Mouse (Mus musculus) gonadal fat pad, adult 2 months (tissue): Measurements from ENCODE around the gene Hoxa2. TPM values are rescaled to one million over a fixed set of nuclear protein-coding genes. Genes with fewer than 3 reads are reported as not detected.

Source experiments
- DNase-seq: peaks from one replicate; pipeline ENCODE4 v3.0.0-alpha.2; 2012; ENCODE audit warnings: low read depth
- polyA plus RNA-seq: library from polyadenylated mRNA; depleted of rRNA; stranded (reverse); fragments of >200 nt; gene quantifications from 2 replicates; pipeline ENCODE4 v1.2.3, GENCODE M21; 2012; rRNA removed

Gene Hoxa2
- 1.6 and 2.4 TPM in 2 replicates for polyA plus RNA-seq

DNA sequence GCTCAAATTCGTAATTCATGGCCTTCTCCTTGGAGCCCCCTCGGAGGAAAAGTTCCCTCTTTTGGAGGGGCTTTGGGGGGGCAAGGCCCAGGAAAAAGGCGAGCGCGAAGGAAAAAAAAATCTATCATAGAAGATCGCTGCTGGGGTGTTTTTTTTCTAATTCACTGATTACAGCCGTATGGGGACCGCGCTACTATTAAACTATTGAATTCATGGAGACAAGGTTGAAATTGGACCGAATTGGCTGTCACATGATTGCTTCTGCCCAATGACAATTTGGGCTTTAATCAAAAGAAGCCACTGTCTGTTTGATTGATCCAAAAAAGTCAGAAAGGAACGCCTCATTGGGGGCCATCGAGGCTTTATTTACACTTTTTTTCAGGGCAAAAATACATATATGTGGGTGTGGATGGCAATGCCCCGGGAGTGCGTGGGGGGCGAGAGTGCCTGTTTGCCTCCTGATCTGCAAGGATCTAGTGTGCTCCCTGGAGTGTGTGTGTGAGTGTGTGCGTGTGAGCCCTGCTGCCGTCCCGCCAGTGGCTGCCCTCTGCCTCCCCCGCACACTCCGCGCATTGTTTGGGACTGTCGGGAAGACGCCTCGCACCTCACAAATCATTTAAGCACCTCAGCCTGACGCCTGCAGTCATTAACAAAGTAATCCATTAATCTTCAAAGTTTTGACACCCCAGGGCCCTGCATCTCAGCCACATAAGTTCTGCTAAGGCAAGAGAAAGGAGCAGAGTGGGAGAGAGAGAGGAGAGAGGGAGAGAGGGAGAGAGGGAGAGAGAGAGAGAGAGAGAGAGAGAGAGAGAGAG, at the start of gene Hoxa2:
Gene Hoxa2 (minus strand): TSS at position 206 of the 815 bp plus-strand sequence.
- no peak for DNase-seq

DNA sequence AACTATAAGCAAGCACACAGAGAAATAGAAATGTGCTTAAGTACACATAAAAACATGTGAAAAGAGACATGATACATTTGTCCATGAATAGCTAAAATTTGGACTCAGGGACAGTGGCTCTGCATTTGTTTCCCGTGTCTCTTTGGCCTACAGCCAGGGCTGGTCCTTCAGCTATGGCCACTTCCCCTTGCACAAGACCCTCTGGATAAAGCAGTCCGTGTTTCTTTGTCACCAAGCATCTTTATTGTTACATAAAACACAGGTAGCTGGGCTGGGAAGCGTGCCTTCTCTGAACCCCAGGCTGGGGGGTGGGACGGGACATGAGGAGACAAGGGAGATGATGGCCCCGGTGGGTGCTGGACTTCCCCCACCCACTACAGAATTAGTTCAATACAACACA, 49.6 kb upstream of the Hoxa2 start:
- DNase-seq = no peak

DNA sequence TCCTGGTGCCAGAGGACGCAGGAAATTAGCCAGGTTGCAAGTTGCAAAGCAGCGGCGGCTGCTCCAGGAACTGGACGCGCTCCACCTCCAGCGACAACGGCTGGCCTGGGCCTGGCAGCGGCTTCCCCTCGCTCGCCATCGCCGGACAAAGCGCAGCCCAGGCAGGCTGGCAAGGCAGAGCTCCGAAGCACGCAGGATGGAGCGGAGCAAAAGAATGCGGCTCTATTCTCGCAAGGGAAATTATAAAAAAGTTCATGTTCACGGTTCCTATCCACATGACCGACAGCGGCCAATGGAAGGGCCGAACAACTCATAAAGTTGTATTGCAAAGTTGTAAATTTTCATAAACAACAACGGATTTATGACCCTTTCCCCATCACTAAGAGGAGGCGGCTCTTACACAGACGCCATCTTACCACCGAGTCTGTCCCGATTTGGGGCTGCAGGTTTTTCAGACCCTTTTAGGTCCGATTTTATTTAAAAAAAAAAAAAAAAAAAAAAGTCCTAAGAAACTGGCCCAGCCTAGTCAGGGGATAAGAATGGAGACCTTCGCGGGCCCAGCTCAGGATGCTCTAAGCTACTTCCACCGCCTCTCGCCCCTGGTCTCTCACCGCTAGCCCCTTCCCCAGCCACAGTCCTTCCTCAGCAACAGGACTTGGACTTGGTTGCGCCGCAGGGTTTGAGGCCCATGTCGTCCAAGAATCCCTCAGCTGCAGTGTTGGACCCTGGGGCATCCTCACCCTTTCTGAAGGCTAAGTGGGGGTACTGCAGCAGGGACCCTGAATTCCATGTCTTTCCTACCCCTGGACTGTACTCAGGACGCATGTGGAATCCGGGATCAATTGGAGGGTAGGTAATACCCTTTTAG, 48.7 kb upstream of the Hoxa2 start, which contains the start of the genes Hoxa3 and Gm28308:
Gene Hoxa3 (minus strand): TSS at position 218 of the 868 bp plus-strand sequence.
Gene Gm28308 (minus strand): TSS at position 221 of the 868 bp plus-strand sequence.
- no peak for DNase-seq

DNA sequence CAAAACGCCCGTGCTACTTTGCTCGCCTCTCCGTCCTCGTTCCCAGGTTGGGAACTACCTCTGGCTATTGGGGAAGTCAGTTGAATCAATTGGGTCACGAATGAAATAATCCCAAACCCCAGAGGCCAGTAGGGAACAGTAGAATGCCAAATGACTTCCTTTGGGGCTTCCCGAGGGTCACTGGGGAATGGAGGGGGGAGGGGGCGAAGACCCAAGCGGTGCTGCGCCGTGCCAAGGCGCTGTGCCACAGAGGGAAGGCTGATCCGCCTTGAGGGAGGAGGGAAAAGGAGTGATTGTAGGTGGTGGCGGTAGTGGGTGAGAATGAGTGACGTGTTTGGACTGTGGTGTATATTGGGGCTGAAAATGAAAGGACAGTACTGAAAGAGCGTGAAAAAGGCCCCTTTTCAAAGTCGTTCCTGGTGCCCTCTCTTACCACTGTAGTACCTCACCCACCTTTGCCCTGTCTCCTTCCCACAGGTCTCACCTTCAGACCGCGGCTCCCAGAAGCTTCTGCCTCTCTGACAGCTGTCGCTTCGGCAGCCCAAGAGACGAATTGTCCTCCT, 48.0 kb upstream of the Hoxa2 start:
- no peak for DNase-seq

DNA sequence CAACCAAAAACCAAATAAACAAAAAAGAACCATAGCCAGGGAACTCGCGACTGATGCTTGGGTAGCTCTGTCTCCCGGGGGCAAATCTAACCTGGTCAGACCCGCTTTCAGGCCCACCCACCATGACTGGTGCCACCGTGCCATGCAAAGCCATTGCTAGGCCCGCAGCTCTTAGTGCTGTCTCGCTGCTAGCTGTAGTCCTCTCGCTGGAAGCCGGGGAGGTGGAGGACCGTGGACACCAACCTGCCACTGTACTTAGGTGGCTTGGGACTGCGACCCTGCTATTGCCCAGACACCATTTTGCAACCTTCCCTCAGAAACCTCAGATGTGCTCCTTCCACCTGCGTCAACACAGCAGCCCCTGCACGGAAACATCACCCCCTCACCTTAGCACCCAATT, 47.3 kb upstream of the Hoxa2 start:
- no peak for DNase-seq

DNA sequence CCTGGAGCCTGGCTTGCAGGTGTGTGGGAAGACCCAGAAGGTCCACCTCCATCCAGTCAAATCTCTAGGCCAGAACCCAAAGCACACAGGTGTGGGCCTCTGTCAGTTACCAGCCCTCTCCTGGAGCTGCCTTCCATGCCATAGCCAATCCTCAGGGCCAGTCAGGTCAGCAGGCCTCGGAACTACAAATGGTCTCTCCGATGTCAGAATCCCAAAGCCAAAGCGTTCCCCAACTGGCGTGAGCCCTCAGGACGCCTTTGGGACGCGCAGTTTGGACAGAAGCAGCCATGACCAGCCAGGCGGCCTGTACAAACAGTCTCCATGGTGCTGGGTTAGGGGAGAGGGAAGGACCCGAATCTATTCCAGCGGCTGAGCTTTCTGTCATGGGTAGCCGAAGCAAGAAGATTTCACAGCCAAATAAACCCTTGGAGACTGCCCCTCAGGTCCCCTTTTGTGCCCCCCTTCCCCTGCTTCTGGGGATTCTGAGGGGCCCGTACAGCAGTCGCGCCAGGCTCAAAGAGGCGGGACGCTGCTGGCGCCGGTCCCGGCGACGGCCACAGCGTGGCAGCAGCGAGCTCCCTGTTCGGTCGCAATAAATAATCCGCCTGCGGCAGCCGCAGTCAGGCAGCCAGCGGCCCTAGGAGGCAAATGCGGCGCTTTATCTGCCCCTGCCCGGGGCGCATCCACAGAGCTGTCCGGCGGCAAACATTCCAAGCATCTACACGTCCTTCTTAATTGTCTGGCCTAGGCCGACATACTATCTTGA, 46.7 kb upstream of the Hoxa2 start:
- no peak for DNase-seq

DNA sequence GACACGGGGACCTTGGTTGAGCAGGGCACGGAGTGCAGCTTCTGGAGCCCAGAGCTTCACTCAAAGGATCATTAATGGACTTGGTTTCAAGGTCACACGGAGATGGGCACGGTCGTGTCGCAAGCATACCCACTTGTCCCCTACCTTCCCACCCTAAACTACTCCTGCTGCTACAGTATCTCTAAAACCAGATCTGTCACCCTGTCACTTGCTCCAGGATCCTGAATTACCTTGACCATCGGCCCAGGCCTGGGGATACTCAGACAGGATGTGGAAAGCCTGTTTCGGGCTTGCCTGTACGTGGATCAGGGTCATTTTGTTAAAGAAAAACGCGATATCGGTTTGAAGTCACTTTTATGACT, 45.0 kb upstream of the Hoxa2 start:
- no peak for DNase-seq

DNA sequence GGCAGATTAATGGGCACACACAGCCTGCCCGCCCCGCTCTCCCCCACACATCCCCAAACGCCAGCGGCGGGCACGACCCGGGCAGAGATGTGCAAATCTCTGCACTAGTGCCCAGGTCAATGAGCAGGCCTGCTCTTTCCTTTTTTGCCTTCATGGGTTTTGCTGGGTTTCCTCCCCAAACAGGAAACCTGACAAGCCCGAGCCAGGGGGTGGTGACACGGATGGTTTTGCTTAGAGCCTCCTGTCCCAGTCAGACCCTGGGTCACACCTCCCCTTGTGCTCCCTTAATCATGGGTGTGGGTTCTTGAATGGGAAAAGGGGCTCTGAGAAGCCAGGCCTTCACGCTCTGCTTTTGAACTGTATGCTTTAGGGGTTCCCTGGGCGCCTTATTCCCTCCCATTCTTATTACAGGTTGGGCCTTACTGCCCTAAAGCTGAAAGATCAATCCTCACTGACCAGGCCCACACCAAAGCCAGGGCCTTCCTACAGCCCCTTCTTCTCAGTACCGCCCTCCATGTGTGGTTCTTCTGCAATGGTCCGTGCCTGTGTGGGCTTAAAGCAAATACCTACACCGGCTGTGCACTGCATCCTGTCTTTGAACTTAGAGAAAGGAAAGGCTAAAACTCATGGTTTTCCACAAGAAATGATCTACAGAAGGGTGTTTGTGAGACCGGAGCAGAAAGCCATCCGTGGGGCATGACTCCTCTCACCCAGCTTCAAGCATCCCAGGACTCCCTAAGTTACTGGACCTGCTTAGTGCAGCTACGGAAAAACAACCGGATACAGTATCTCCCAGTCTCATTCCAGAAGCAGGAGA, 44.4 kb upstream of the Hoxa2 start:
- DNase-seq = no peak

DNA sequence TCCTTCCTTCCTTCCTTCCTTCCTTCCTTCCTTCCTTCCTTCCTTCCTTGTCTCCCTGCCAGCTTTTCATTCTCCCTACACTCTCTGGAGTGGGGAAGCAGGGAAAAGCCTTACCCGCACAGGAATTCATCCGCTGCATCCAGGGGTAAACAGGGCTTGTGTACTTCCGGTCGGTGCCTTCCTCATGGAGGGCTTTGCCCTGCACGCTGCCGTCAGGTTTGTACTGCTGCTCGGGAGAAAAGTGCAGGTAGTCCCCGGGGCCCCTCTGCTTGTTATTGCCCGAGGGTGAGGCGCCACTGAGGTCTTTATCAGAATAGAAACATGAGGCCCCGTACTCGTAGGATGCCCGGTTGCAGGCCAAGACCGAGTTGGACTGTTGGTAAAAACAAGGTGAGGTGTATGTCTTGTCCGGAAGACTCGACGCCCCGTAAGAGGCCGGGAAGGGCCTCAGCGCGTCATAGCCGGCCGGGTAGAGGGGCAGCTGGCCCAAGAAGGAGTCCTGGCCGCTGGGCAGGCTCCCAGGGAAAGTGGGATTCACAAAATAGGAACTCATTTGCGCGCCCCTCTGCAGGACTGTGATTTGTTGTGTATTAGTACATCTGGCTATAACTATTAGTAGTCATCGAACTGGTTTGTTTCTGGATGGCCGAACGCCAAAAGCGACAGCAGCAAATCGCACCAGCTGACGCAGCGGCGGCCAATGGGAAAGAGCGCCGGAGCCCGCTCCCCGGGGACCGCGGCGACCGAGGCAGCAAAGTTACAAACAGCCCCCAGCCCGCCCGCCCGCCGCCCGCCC, 43.6 kb upstream of the Hoxa2 start, which contains the start of gene Hoxa6:
Gene Hoxa6 (minus strand): TSS at position 651 of the 796 bp plus-strand sequence.
- no peak for DNase-seq

DNA sequence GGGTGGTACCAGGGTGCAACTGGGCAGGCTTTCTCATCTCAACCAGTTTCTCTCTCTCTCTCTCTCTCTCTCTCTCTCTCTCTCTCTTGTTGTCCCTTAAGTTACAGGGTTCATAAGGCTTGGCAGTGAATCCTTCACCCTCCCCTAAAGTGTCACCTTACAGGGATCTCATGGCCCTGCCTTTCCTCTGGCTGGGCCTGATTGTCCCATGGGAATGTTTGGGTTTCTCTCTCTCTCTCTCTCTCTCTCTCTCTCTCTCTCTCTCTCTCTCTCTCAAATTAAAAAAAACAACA, 43.0 kb upstream of the Hoxa2 start:
- DNase-seq = no peak

DNA sequence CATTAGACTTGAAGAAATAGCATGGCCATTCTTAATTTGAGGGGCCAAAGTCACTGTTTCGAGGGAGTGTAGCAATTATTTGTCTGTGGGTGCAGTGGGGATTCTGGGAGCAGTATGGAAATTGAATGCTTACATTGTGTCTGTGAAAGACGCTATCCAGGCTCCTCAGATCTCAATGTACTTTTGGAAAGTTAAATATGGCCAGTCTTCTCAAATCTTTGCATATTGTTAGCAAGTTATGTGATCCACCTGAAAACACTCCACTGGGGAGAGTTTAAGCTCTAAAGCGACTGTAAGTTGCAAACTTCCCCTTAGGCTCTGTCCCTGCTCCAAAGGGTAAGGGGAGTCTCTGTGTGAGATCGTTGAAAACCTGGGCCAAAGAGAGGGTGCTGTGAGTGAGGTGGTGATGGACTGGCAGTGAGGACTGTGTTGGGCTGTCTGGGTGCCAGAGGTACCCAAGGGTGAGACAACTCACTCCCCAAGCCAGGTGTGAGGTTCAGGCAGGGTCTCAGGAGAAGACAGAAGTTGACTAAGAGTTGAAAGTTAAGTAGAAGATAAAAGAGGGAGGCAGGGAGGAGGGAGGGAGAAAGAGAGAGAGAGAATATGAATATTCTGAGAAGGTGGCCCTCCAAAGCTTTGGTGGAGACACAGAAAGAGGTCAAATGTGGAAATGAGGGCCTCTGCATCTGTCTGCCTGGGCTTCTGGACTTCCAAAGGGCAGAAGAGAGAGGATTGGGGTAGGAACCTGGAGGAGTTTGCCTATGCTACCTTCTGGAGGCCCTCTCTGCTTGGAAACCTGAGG, 42.5 kb upstream of the Hoxa2 start:
- DNase-seq = no peak

DNA sequence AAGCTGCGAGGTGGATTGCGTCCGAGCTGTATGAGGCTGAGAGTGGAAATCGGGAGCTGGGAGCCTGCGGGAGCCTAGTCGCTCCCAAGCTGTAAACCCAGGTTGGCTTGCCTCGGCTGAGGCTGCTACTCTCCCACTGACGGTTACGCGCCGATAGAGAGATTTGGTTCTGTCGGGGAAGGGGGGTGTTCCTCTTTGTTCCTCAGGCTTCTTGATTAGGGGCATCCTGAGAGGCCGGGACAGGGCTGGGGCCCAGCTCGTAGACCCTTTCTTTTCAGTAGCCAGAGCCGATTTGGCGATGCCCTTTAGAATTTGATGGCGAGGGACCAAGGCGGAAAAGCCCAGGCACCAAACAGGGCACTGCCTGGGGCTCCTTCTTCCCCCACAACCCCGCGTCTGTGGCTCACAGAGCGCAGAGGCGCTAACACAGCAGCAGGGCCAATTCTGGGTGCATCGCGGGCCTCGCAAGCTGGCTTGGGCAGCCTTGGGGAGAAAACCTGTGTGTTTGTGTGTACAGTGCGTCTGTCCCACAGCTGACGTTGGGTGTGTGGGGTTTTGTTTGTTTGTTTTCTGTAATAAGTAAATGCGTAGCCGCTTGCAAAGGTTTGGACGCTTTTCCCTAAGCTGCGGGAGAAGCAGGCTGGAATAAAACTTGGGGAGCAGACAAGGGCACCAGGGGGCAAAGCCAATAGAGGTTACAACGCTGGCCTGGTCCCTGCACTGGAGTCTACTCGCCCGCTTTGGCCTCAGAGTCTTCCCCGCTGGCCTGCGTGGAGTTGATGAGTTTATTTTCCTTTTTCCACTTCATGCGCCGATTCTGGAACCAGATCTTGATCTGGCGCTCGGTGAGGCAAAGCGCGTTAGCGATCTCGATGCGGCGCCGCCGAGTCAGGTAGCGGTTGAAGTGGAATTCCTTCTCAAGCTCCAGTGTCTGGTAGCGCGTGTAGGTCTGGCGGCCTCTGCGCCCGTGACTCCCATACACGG, 41.3 kb upstream of the Hoxa2 start:
- no peak for DNase-seq

DNA sequence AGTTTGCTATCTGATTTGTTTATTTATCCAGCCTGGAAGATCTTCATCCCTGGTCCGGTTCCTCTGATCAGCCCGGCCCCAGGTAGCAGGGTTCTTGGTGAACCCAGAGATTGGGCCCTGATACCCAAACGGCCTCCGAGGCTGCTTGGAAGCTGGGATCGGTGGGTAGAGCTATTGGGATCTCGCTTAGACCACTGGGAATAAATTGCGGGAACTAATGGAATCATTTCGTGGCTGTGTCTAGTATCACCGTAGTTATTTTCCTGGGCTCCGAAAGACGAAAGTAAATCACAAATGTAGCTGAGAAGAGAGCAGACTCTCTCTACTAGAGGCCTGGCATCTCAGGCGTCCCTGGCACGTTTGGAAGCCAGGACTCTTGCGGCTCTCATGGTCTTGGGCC, 40.6 kb upstream of the Hoxa2 start:
- DNase-seq = no peak

DNA sequence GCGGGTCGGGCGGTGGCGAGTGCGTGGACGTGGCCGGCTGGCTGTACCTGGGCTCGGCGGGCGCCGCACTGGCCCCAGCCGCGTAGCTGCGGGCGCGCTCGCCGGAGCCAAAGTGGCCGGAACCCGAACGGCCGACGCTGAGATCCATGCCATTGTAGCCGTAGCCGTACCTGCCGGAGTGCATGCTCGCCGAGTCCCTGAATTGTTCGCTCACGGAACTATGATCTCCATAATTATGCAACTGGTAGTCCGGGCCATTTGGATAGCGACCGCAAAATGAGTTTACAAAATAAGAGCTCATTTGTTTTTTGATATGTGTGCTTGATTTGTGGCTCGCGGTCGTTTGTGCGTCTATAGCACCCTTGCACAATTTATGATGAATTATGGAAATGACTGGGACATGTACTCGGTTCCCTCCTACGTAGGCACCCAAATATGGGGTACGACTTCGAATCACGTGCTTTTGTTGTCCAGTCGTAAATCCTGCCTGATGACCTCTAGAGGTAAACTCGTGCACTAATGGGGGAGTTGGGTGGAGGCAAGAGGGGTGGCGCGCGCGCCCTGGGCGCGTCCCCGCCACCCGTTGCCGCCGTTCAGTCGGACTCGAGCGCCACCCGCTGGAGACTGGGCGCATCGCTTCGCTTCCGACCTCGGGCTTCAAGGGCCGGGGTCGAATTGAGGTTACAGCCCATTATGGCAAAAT, 39.6 kb upstream of the Hoxa2 start, which contains the start of gene Hoxa5:
Gene Hoxa5 (minus strand): TSS at position 538 of the 703 bp plus-strand sequence.
- no peak for DNase-seq

DNA sequence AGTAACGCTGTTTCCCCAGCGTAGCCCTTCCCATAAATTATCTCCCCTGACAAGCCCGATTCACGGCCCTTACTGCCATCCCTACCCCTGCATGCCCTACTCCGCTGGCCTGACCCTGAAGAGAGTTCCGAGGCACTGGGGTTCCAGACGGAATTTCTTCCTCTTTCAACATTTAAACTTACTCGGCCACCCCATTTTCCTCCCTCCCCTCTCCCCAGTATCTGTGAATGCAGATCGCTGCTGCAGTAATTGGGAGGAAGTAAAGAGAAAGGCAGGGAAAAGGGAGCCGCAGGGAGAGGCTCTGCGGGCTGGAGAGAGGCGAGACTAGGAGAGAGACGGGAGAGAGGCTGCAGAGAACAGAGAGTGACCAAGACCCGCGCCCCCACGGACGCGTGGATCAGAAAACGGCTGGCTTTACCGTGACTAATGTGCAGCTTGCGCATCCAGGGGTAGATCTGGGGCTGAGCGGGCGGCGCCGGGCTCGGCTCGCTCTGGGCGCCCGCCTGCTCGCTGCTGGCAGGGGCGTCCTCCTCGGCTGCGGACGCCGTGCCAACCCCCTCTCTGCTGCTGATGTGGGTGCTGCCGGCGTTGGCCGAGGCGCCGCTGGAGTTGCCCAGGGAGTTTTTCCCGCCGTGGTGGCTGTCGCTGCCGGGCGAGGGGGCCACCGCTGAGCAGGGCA, 38.9 kb upstream of the Hoxa2 start:
- no peak for DNase-seq

DNA sequence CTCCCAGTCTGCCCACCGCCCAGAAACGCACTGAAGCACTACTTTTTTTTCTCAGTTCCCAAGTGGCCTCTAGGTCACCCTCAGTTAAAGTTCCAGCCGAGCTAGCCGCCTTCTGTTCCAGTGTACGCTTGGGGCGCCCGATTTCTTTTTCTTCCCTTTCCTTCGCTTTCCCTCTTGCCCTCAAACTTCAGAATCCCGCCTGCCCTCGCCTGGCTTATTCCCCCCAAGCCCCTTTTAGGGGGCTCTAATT, 38.4 kb upstream of the Hoxa2 start:
- no peak for DNase-seq
